Mouse (Mus musculus) liver, postnatal 0 days (tissue): ENCODE data around the gene Serpinf2.

ENCODE experiments used
- CTCF ChIP-seq: sonication (generic); IDR thresholded peaks from 2 replicates; pipeline ENCODE4 v1.5.1; 2016; ENCODE audit warnings: antibody characterized with exemption, low read depth
- EP300 ChIP-seq: IDR thresholded peaks from 2 replicates; pipeline ENCODE4 v1.6.1; 2016; ENCODE audit warnings: antibody characterized with exemption, low read depth, mild to moderate bottlenecking

GRCm38 (mm10) chr11:75459751-75460102 is 20.3 kb upstream of the Serpinf2 start:
- no peak for TF ChIP-seq CTCF
- TF ChIP-seq EP300, result no peak
